Mouse (Mus musculus): ENCODE data around the gene Hspe1. TPM values are rescaled to one million over a fixed set of nuclear protein-coding genes. Genes with fewer than 3 reads are reported as not detected.
"Not testable (repeated sequence)": the region's sequence is repeated elsewhere in the genome, so short reads cannot be mapped to it uniquely, and the experiment has no call there.

Gene Hspe1
- total RNA-seq, 2 experiments from 2014 or later, result 866 to 921 TPM

DNA sequence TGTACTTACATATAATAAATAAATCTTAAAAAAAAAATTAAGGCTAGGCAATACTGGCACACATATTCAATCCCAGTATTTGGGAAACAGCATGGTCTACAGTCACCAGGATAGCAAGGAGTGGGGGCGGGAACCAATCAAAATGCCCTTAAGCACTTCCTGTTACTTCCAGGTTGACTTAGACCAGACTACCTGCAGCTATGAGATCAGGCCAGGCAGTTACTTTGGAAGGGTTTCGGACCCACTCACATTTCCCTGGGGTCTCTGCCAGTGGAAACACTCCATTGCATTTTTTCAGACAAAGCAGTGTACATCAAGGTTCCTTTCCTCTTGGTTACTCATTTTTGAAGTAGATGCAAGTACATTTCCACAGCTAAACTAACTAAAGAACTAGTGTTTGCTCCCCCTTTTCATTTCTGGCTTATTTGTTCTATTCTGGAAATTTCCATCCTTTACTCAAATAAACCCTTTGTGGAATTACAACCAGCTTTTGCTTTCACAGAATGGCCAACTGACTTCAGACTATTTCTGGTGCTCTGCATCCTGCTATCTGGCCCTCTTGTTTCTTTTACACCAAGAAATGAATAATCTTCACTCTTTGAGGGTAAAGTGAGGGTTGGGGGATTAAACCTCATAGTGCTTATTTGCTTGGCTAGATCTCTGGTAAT lies 10.9 kb upstream of the Hspe1 start:
- ATAC-seq (replicated peaks; ENCODE audit: low FRiP score, low TSS enrichment, poor library complexity, severe bottlenecking), result no peak

DNA sequence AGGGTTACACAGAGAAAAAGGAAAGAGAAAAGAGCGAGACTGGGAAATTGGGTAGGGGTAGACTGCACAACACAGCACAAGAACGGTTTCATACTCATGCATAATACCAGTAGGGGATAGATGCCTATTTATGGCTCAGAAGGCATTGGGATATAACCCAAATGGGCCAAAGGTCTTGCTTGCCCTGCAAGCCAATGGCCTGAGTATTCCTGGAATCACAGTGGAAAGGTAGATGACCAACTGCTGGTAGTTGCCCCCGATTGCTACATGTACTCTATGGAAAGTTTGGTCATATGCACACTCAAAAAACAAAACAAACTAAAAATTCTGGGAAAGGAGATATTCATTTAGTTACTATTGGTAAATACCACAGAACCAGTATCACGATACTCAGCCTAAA lies 8.3 kb upstream of the Hspe1 start:
- ATAC-seq (replicated peaks; ENCODE audit: low FRiP score, low TSS enrichment, poor library complexity, severe bottlenecking), result no peak

DNA sequence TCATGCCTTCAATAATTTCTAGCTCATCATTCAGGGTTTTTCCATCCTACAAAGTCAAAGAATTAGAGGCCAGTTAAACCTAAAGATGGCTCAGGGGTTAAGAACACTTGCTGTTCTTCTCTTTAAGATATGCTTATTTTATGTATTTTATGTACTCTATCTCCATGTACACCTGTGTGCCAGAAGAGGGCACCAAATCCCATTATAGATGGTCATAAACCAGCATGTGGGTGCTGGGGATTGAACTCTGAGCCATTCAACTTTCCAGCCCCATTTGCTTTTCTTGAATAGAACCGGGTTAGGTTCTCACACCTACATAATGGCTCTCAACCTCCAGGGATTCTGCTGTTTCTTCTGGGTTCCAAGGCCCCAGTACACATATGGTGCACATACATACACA lies 5.8 kb upstream of the Hspe1 start:
- 0 out of 2 replicates have a peak, but pooled peaks have one; percentile 28 for ATAC-seq (replicated peaks; ENCODE audit: low FRiP score, low TSS enrichment, poor library complexity, severe bottlenecking)

DNA sequence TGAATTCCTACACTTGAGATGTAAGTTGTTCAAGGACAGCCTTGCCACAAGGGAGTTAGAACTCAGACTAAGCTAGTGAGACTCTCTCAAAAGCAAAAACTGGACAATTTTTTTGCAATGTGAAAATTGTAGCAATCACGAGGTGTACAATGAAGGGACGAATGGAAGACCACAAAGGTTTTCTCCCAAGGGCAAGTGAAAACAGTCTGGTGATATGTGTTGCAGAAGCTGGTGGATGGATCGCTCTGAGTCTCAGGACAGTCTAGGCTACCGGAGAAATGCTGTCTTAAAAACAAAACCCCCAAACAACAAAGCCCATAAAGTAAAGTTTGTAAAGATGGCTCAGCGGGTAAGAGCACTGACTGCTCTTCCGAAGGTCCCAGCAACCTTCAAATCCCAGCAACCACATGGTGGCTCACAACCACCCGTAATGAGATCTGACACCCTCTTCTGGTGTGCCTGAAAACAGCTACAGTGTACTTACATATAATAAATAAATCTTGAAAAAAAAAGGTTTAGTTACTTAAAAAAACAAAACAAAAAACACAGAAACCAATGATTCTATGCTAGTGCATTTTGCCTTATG lies 2.1 kb upstream of the Hspe1 start:
- no peak for ATAC-seq (replicated peaks; ENCODE audit: low FRiP score, low TSS enrichment, poor library complexity, severe bottlenecking)

DNA sequence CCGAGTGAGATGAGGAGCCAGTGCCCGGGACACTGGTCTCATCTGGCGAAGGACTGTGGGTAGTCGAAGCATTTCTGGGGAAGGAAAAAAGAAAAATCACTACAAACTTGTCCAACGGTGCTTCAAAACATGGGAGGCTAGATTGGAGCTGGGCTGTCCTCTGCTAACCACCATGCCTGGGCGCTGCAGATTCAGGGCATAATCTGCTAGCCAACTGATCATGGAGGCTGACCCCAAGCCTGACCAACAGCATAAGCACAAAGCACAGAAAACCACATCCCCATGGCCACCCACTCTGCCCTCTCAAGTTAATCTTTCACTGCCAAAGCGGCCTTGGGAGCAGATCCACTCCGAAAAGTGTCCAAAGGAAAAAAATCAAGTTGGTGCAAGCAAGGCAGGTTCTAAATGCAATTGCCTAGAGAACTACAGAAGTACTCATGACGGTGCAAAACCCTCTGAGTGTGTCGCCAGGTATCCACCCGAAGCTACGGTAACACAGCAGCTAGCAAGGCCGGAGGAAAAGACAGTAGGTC lies 998 bp upstream of the Hspe1 start:
- ATAC-seq (replicated peaks; ENCODE audit: low FRiP score, low TSS enrichment, poor library complexity, severe bottlenecking), result peak; percentile 3; the same call in 1 of the 2 replicates

DNA sequence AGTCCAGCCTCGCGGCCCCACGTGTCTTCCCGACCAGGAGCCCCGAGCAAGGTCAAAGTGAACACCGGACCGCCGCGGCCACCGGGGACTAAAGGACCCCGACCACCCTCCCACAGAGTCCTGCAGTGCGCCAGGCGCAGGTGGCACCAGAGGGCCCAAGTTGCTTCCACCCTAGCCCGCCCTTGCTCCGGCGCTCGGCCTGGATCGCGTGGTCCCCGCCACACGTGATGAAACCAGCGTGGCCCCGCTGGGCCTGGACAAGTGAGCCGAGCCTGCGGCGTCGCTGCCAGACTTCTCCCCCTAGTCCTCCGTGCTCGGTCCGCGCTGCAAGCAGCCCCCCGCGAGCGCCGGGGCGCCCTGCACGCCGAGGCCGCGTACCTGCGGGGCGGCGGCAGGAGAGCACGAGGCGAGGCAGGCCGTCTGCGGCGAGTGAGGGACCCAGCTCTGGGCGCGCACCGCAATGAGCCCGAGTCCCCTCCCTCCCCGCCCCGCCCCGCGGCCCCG lies 479 bp upstream of the Hspe1 start:
- ATAC-seq (replicated peaks; ENCODE audit: low FRiP score, low TSS enrichment, poor library complexity, severe bottlenecking), result peak; percentile 32

DNA sequence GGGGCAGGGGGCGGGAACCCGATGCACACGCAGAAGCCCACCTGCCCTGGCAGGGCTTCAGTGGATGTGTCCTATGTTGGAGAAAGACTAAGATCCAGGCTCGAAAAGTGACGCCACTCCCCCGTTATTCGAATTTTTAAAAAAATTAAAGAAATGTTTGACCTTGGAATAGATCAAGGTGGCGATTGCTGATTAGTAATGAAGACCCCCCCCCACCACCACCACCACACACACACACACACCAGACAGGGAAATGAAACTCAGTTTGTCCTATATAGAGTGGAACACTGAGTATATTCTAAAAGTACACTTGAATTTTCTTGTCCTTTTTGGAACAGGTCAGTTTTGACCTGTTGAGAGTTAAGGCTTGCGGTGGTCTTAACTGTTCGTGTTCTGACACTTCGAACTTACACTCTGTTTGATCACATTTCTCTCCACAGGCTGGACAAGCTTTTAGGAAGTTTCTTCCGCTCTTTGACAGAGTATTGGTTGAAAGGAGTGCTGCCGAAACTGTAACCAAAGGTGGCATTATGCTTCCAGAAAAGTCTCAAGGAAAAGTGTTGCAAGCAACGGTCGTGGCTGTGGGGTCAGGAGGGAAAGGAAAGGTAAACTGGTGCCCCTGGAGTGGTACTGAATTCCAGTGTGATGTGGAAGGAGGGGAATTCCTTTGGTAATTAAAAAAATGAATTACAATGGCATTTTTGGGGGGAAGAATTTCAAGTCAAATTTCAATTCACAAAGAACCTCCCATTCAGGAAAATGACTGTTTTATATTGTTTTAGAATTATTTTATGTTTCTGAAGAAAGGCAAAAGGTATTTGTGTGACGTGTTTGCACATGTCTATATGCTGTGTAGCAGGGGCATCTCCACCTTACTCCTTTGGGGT lies 922 bp downstream of the Hspe1 start:
- ATAC-seq (replicated peaks; ENCODE audit: low FRiP score, low TSS enrichment, poor library complexity, severe bottlenecking), result no peak

DNA sequence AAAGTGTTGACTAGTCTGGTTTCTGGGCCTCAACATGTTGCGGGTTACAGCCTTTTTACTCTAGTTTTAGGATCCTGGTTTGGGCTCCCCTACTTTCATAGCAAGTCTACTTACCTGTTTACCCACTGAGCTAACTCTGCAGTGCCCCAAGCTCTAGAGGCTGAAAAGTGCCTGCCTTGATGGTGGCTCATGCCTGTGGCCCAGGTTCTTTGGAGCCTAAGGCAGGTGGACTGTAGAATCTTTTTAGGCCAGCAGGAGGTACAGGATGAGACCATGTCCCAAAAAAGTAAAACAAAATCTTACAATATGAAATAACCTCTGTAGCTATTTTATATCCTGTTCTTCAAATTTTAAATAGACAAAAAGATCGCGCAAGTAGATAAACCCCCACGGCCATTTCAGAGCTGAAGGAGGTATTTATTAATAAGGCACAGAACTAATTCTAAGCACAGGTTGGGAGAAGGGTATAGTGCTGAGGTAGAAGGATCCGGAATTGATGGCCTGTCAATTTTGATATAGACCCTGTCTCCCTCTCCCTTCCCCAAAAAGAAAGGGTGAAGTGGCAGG lies 1.6 kb downstream of the Hspe1 start:
- ATAC-seq (replicated peaks; ENCODE audit: low FRiP score, low TSS enrichment, poor library complexity, severe bottlenecking), result no peak

DNA sequence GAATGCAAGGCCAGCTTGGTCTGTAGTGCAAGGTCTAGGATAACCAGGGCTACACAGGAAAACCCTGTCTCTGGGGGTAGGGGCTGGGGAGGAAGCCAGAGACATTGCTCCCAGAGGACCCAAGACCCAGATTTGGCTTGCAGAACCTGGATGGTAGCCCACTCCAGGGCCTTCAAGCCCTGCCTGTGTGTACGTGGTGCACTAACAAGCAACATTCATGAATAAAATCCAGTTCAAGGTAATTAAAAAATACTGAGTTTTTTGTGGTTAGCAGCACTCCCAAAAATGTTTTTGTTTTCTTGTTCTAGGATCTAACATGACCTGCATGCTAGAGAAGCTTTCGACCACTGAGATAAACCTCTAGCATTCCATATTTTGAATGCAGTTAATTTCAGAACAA lies 4.1 kb downstream of the Hspe1 start:
- ATAC-seq (replicated peaks; ENCODE audit: low FRiP score, low TSS enrichment, poor library complexity, severe bottlenecking), result no peak

DNA sequence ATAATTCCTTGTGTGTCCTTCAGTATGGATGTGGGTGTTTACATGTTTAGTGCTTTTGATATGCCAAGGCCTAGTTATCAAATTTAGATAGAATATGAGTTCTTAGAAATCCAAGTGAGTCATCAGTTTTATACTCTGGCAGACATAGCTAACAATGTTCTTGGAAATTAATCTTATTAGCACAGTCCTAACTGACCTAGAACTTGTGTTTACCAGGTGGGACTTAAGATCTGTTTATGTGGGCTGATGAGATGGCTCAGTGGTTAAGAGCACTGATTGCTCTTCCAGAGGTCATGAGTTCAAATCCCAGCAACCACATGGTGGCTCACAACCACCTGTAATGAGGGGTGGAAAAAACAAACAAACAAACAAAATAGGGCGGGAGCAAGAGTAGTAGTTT lies 4.5 kb downstream of the Hspe1 start:
- ATAC-seq (replicated peaks; ENCODE audit: low FRiP score, low TSS enrichment, poor library complexity, severe bottlenecking), result no peak

DNA sequence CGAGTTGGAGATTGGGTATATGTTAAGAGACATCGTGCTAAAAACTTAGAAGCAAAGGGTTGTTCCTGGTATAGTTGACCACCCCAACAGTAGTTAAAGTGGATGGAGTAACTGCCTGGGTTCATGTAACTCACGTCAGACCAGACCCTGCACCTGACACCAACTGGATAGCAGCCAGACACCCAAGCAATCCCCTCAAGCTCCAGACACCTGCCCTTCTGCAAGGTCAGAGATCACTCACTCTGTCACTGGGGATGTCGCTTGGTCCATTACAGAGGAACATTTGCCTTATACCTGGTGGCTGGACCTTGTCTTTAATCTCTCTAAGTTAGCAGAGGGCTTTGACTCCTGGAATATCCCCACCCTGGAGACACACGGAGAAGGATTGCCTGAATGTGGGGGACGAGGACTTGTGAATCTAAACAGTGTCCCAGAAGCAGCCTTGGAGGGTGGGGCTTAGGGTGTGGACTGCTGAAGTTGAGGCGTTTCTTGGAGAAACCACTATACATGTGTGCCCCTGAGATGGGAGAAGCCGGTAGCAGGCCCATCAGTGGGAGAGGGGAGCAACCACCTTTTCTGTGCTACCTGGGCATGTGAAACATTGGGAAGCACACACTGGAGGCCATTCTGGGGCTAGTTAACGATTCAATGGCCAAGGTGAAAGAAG lies 19.1 kb downstream of the Hspe1 start:
- ATAC-seq (replicated peaks; ENCODE audit: low FRiP score, low TSS enrichment, poor library complexity, severe bottlenecking), result no peak

DNA sequence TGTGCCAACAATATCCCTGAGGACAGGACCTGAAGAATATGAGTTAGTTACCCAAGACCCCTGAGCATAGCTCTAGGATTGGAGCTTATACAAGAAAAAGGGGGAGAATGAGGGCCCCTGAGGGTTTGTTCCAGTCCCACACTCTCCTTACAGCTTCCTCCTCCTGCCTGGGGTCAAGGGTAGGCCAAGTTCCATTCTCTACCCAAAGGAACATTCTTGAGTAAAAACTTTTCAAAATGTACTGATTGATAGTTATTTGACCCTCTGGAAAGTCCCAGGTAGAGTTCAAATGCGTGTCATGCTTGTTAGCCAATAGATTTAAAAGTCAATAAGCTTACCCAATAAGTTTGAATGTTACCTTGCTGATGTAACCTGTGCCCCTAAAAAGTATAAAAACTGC lies 19.7 kb downstream of the Hspe1 start:
- no peak for ATAC-seq (replicated peaks; ENCODE audit: low FRiP score, low TSS enrichment, poor library complexity, severe bottlenecking)

DNA sequence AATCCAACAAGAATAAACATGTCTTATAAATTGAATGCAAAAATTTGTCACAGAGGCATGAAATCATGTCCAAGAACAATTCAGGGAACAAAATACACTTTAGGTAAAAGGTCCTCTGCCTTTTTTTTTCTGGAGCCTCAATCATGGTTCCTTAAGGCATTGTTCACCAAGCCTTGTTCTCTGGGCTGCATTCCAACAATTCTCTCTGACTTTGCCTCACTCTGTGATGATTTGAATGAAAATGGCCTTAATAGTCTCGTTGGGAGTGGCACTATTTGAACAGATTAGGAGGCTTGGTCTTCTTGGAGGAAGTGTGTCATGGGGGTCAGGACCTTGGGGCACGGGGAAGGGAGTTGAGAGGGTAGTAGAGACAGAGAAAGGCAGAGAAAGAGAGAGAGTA lies 20.5 kb downstream of the Hspe1 start:
- ATAC-seq (replicated peaks; ENCODE audit: low FRiP score, low TSS enrichment, poor library complexity, severe bottlenecking), result no peak

DNA sequence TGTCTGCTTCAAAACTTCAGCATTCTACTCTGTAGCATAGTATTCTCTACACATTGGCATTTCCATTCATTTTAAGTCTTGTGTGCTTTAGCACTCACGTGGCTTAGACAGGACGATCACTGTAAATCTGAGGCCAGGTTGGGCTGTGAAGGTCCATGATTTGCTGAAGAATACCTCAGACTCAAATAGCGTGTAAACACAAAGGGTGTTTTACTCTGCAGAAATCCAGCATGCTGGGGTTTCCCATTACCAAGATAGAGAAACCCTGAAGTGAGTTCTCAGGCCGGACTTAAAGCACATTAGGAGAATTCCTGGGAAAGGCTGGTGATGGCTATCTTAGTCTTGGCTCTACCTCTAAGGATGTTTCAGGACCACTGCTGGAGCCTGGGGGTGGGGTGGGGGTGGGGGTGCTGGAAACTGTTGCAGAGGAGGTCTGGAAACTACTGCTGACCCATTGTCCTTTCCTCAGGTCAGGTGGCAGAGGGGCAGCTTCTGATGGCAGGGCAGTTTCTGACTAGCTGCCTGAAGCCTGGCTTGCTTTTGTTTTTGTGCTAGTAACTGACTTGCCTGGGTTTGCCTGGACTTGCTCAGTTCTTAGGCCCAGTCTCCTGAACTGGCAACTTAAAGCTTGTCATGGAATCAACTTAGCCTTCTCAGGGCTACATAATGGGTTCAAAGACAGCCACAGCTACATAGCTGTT lies 21.3 kb downstream of the Hspe1 start:
- ATAC-seq (replicated peaks; ENCODE audit: low FRiP score, low TSS enrichment, poor library complexity, severe bottlenecking), result no peak

DNA sequence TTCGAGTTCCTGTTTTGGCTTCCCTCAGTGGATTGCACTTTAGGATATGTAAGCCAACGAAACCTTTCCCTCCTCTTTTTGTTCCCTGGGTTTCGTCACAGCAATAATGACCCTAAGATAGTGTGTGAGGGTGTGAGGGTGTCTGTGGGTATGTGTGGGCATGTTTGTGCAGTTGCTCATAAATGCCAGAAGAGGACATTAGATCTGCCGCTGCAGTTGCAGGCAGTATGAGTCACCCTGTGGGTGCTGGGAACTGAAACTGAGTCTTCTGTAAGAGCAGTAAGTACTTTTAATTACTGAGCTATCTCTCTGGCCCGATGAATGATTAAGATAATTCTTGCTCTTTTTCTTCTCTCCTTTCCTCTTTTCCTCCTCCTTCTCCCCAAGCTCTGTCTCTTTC lies 35.1 kb downstream of the Hspe1 start:
- no peak for ATAC-seq (replicated peaks; ENCODE audit: low FRiP score, low TSS enrichment, poor library complexity, severe bottlenecking)

DNA sequence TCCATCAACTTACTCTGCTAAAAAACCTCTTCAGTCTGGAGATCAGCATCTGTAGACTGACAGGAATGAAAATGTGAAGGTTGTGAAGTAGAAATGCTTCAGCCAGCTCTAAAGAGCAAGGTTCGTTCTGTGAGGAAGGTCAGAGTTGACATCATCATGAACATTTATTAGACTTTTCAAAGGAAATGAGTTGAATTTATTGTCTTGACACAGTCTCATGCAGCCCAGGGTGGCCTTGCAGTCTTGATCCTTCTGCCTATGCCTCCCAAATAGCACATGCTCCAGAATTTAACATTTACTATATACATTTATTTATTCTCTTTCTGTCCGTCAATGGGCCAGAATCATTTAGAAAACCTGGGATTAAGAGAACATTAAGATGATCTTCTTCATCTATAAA lies 35.6 kb downstream of the Hspe1 start:
- no peak for ATAC-seq (replicated peaks; ENCODE audit: low FRiP score, low TSS enrichment, poor library complexity, severe bottlenecking)

DNA sequence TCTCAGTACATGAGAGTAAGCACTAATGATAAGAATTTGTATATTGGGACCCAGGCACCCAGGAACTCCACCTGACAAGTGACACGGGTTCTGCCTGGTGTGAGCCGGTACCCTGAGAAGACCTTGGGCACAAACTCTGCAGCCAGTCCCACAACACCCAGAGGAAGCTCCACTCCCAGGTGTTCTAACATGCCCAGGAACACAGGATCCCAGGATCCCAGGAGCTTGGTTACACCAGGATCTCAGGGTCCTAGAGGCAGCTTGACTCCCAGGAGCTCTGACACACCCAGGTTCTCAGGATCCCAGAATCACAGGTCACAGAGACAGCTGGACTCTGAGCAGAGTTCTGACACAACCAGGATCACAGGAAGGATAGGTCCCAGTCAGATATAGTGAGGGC lies 36.2 kb downstream of the Hspe1 start:
- ATAC-seq (replicated peaks; ENCODE audit: low FRiP score, low TSS enrichment, poor library complexity, severe bottlenecking), result not testable (repeated sequence)

DNA sequence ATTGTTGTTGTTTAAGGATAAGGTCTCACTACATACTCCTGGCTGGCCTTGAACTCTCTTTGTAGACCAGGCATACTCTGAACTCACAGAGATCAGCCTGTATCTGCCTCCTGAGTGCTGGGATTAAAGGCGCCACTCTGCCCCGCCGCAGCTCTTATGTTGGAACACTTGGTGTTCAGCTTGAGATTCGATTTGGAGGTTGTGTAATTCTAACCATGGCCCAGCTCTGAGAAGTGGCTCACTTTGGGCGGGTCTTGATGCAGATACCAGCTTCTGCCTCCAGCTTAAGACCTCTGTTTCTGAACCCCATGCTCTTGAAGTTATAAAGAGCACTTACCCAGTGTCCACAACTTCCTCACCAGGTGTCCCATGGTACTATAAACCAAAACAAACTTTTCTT lies 41.8 kb downstream of the Hspe1 start:
- ATAC-seq (replicated peaks; ENCODE audit: low FRiP score, low TSS enrichment, poor library complexity, severe bottlenecking), result 0 out of 2 replicates have a peak, but pooled peaks have one; percentile 4
